Mouse (Mus musculus) heart, postnatal 0 days (tissue): ENCODE measurements around the gene Manf. TPM values are rescaled to one million over a fixed set of nuclear protein-coding genes. Genes with fewer than 3 reads are reported as not detected.
A peak's percentile ranks its signal among the peaks of the same experiment; 100 is the strongest.

Experiments used
- ATAC-seq: fragments of 200-750 bp; cut with Nextera tagmentation; 2 replicates; pipeline ENCODE4 v1.8.0; 2017; ENCODE audit warnings: low read depth, moderate number of reproducible peaks, moderate library complexity; ENCODE audit not compliant: insufficient read depth
- DNase-seq: peaks from one replicate; pipeline ENCODE4 v3.0.0-alpha.2; 2016; ENCODE audit warnings: low spot score
- H3K27ac ChIP-seq: fragments of 300-500 bp; sonication (generic); 2 replicates; pipeline ENCODE4 v1.5.1; 2014; ENCODE audit warnings: low read depth, mild to moderate bottlenecking
- H3K27me3 ChIP-seq: fragments of 300-500 bp; sonication (generic); 2 replicates; pipeline ENCODE4 v1.6.1; 2014; ENCODE audit warnings: low read length, mixed read lengths; ENCODE audit not compliant: control insufficient read depth, insufficient read depth
- H3K36me3 ChIP-seq: fragments of 300-500 bp; sonication (generic); replicated peaks from 2 replicates; pipeline ENCODE4 v1.6.1; 2014; ENCODE audit warnings: low read length, mixed read lengths; ENCODE audit not compliant: control insufficient read depth, insufficient read depth
- H3K4me1 ChIP-seq: fragments of 300-500 bp; sonication (generic); 2 replicates; pipeline ENCODE4 v1.6.1; 2014; ENCODE audit warnings: antibody characterized with exemption; ENCODE audit not compliant: control insufficient read depth, insufficient read depth
- H3K4me2 ChIP-seq: fragments of 300-500 bp; sonication (generic); 2 replicates; pipeline ENCODE4 v1.6.1; 2014; ENCODE audit warnings: low read depth, mild to moderate bottlenecking, low read length, moderate library complexity
- H3K4me3 ChIP-seq: fragments of 300-500 bp; sonication (generic); 2 replicates; pipeline ENCODE4 v1.5.1; 2014; ENCODE audit warnings: low read depth, low read length
- H3K9ac ChIP-seq: fragments of 300-500 bp; sonication (generic); replicated peaks from 2 replicates; pipeline ENCODE4 v1.6.1; 2014; ENCODE audit warnings: low read depth, low read length, mixed read lengths
- H3K9me3 ChIP-seq: fragments of 300-500 bp; sonication (generic); replicated peaks from 2 replicates; pipeline ENCODE4 v1.6.1; 2016; ENCODE audit warnings: low read length; ENCODE audit not compliant: control insufficient read depth
- CTCF ChIP-seq: IDR thresholded peaks from 2 replicates; pipeline ENCODE4 v1.5.1; 2016; ENCODE audit warnings: antibody characterized with exemption, control low read depth, low read depth
- EP300 ChIP-seq: IDR thresholded peaks from 2 replicates; pipeline ENCODE4 v1.6.1; 2016; ENCODE audit warnings: antibody characterized with exemption, low read depth
- WGBS: fragments of 180-500 bp; shearing (Covaris S2); extraction: QIAGEN DNeasy Blood & Tissue Kit; methylation state at CpG from one replicate; pipeline ENCODE4 v1.1.7; 2014; 5-methylcytosine and 5-hydroxymethylcytosine counted together
- polyA plus RNA-seq: library from polyadenylated mRNA; unstranded; fragments of >200 nt; fragmentation: Nextera tagmentation; extraction: Ambion mirVana; gene quantifications from 2 replicates; pipeline ENCODE4 v1.2.1, GENCODE M21; 2015
- total RNA-seq: library from RNA; depleted of rRNA; stranded (reverse); fragments of >200 nt; gene quantifications from 2 replicates; pipeline ENCODE4 v1.2.3, GENCODE M21; 2014; ENCODE audit warnings: low replicate concordance

Manf gene
- total and polyA plus RNA-seq, 2 experiments from 2014 or later: 50.8 to 88.0 TPM

- no peak for DNase-seq
- H3K4me1 ChIP-seq: no peaks in the 10 kb centered on the region
- 72% methylated on average over 3 of the region's 3 CpGs for WGBS
- H3K9ac ChIP-seq: no peak overlapping the region
- no peaks in the 10 kb centered on the region for H3K36me3 ChIP-seq
- no peak overlapping the region for H3K4me3 ChIP-seq
- ATAC-seq: no peak
- no peak overlapping the region for H3K27ac ChIP-seq
- H3K9me3 ChIP-seq: no peaks in the 10 kb centered on the region
- no peaks in the 10 kb centered on the region for H3K27me3 ChIP-seq
- no peak overlapping the region for H3K4me2 ChIP-seq
- TF ChIP-seq EP300 (no peak), CTCF (no peak)
These were observed 16.4 kb upstream of the Manf start for GRCm38 (mm10) chr9:106908174-106908573.

DNA sequence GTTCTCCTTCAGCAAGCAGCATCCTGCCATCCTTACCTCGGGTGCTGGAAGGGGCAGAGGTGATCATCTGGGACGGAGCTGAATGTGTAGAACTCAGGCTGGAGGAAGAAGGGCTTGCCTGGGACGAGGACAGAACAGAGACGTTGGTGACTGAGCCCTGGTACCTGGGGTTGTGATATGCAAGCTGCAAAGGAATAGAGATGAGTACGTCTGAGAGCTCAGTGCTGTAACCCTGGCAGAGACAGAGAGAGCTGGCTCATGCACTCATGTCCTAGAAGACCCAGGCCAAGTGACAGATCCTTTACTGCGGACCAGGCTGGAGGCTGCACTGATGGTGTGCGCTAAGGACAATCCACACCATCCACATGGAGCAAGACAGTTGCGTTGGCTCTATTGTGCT is 14.8 kb upstream of the Manf start:
- no peak overlapping the region for H3K4me2 ChIP-seq
- no peak overlapping the region for H3K27ac ChIP-seq
- no peak overlapping the region for H3K4me3 ChIP-seq
- no peaks in the 10 kb centered on the region for H3K36me3 ChIP-seq
- 83% methylated on average over 8 of the region's 8 CpGs for WGBS
- H3K9ac ChIP-seq: no peak overlapping the region
- no peak for ATAC-seq
- DNase-seq: no peak
- H3K4me1 ChIP-seq: no peaks in the 10 kb centered on the region
- no peaks in the 10 kb centered on the region for H3K27me3 ChIP-seq
- no peaks in the 10 kb centered on the region for H3K9me3 ChIP-seq
- TF ChIP-seq EP300 (no peak), CTCF (no peak)

GRCm38 (mm10) chr9:106903791-106904134 is 12.0 kb upstream of the Manf start:
- TF ChIP-seq CTCF: peak; percentile 79
- no peak for TF ChIP-seq EP300
- Histone ChIP-seq H3K4me2 (no peak overlapping the region), H3K9me3 (no peaks in the 10 kb centered on the region), H3K27ac (no peak overlapping the region), H3K4me1 (no peaks in the 10 kb centered on the region), H3K36me3 (no peaks in the 10 kb centered on the region), H3K27me3 (no peaks in the 10 kb centered on the region), H3K9ac (no peak overlapping the region), H3K4me3 (no peak overlapping the region)
- DNase-seq (peak; percentile 63), ATAC-seq (no peak; the same call in 1 of the 2 replicates)
- 6% methylated on average over 1 of the region's 1 CpGs for WGBS

- Histone ChIP-seq H3K4me3 (no peak overlapping the region), H3K4me1 (no peaks in the 10 kb centered on the region), H3K36me3 (no peaks in the 10 kb centered on the region), H3K9ac (no peak overlapping the region), H3K4me2 (no peak overlapping the region), H3K27ac (no peak overlapping the region), H3K9me3 (no peaks in the 10 kb centered on the region), H3K27me3 (no peaks in the 10 kb centered on the region)
- 66% methylated on average over 4 of the region's 4 CpGs for WGBS
- ATAC-seq: no peak
- DNase-seq: no peak
- no peak for TF ChIP-seq EP300
- TF ChIP-seq CTCF: no peak
These were observed 11.5 kb upstream of the Manf start for GRCm38 (mm10) chr9:106903099-106903790.

GRCm38 (mm10) chr9:106901596-106901995 is 9.8 kb upstream of the Manf start:
- ATAC-seq: no peak
- Histone ChIP-seq H3K27me3 (no peaks in the 10 kb centered on the region), H3K27ac (no peak overlapping the region), H3K4me1 (no peaks in the 10 kb centered on the region), H3K9me3 (no peaks in the 10 kb centered on the region), H3K36me3 (no peaks in the 10 kb centered on the region), H3K9ac (no peak overlapping the region), H3K4me3 (no peak overlapping the region), H3K4me2 (no peak overlapping the region)
- no peak for DNase-seq
- TF ChIP-seq EP300 (no peak), CTCF (no peak)
- 77% methylated on average over 7 of the region's 7 CpGs for WGBS

DNA sequence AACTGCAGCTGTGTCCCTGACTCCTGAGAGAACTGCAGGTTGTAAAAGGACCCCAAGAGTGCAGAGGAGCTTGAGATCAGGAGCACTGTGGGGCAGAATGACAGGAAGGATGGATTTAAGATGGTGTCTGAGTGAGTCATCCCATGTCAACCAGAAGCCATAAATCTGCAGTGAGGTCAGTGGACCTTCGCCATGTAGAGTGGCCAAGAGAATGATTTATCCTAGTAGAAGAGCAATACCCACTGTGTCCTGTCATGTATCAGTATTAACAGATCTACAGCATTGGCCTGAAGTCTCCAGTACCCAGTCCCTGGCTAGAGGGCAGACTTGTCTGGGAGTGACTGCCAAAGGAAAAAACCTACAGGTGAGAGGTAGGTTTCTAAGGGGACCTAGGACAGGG is 7.1 kb upstream of the Manf start:
- WGBS: 77% methylated on average over 1 of the region's 1 CpGs
- no peak overlapping the region for H3K9ac ChIP-seq
- no peaks in the 10 kb centered on the region for H3K4me1 ChIP-seq
- H3K36me3 ChIP-seq: no peaks in the 10 kb centered on the region
- no peak for ATAC-seq
- H3K4me3 ChIP-seq: no peak overlapping the region
- TF ChIP-seq CTCF: no peak
- no peaks in the 10 kb centered on the region for H3K9me3 ChIP-seq
- no peak for DNase-seq
- H3K4me2 ChIP-seq: no peak overlapping the region
- H3K27me3 ChIP-seq: no peaks in the 10 kb centered on the region
- H3K27ac ChIP-seq: no peak overlapping the region
